Mouse (Mus musculus) liver, postnatal 0 days (tissue): ENCODE data around the gene Prkcsh. TPM values are rescaled to one million over a fixed set of nuclear protein-coding genes. Genes with fewer than 3 reads are reported as not detected.

Experiments
- ATAC-seq: fragments of 200-750 bp; cut with Nextera tagmentation; 2 replicates; pipeline ENCODE4 v1.8.0; 2017; ENCODE audit warnings: mild to moderate bottlenecking, moderate library complexity
- DNase-seq: peaks from one replicate; pipeline ENCODE4 v3.0.0-alpha.2; 2016
- H3K27ac ChIP-seq: fragments of 300-500 bp; sonication (generic); 2 replicates; pipeline ENCODE4 v1.5.1; 2014; ENCODE audit warnings: antibody characterized with exemption, moderate library complexity, mild to moderate bottlenecking, low read depth
- H3K27me3 ChIP-seq: fragments of 300-500 bp; sonication (generic); 2 replicates; pipeline ENCODE4 v1.6.1; 2014; ENCODE audit warnings: low read length, control low read depth, mixed read lengths; ENCODE audit not compliant: insufficient read depth
- H3K36me3 ChIP-seq: fragments of 300-500 bp; sonication (generic); replicated peaks from 2 replicates; pipeline ENCODE4 v1.6.1; 2014; ENCODE audit warnings: mild to moderate bottlenecking, control low read depth, low read length, moderate library complexity, mixed read lengths; ENCODE audit not compliant: insufficient read depth
- H3K4me1 ChIP-seq: fragments of 300-500 bp; sonication (generic); 2 replicates; pipeline ENCODE4 v1.6.1; 2014; ENCODE audit warnings: antibody characterized with exemption, mild to moderate bottlenecking, control low read depth; ENCODE audit not compliant: insufficient read depth
- H3K4me2 ChIP-seq: fragments of 300-500 bp; sonication (generic); 2 replicates; pipeline ENCODE4 v1.6.1; 2014; ENCODE audit warnings: low read depth, mild to moderate bottlenecking, low read length, moderate library complexity, mixed read lengths
- H3K4me3 ChIP-seq: fragments of 300-500 bp; sonication (generic); 2 replicates; pipeline ENCODE4 v1.5.1; 2014; ENCODE audit warnings: low read depth, low read length
- H3K9ac ChIP-seq: fragments of 300-500 bp; sonication (generic); replicated peaks from 2 replicates; pipeline ENCODE4 v1.6.1; 2014; ENCODE audit warnings: mild to moderate bottlenecking, moderate library complexity
- H3K9me3 ChIP-seq: fragments of 300-500 bp; sonication (generic); 2 replicates; pipeline ENCODE4 v1.6.1; 2016; ENCODE audit warnings: mild to moderate bottlenecking, control low read depth, low read length, mixed read lengths
- CTCF ChIP-seq: sonication (generic); IDR thresholded peaks from 2 replicates; pipeline ENCODE4 v1.5.1; 2016; ENCODE audit warnings: antibody characterized with exemption, low read depth
- EP300 ChIP-seq: IDR thresholded peaks from 2 replicates; pipeline ENCODE4 v1.6.1; 2016; ENCODE audit warnings: antibody characterized with exemption, low read depth, mild to moderate bottlenecking
- WGBS: fragments of 180-500 bp; shearing (Covaris S2); extraction: QIAGEN DNeasy Blood & Tissue Kit; methylation state at CpG from one replicate; pipeline ENCODE4 v1.1.7; 2014; ENCODE audit not compliant: insufficient replicate concordance; 5-methylcytosine and 5-hydroxymethylcytosine counted together
- polyA plus RNA-seq: library from polyadenylated mRNA; unstranded; fragments of >200 nt; fragmentation: Nextera tagmentation; extraction: Ambion mirVana; gene quantifications from 2 replicates; pipeline ENCODE4 v1.2.1, GENCODE M21; 2015

Gene Prkcsh
- polyA plus RNA-seq, 1 experiment from 2014 or later: 47.0 TPM

- TF ChIP-seq EP300: no peak
- WGBS: 74% methylated on average over 5 of the region's 5 CpGs
- no peaks in the 10 kb centered on the region for H3K9me3 ChIP-seq
- no peaks in the 10 kb centered on the region for H3K27me3 ChIP-seq
- DNase-seq (no peak), ATAC-seq (no peak)
- H3K27ac ChIP-seq: no peak overlapping the region
- no peak overlapping the region for H3K4me3 ChIP-seq
- H3K4me1 ChIP-seq: no peaks in the 10 kb centered on the region
- H3K36me3 ChIP-seq: peaks cover 71% of the 10 kb centered on the region
- H3K4me2 ChIP-seq: no peak overlapping the region
- no peak overlapping the region for H3K9ac ChIP-seq
These were observed 8.4 kb downstream of the Prkcsh start for GRCm38 (mm10) chr9:22011055-22011454.

DNA sequence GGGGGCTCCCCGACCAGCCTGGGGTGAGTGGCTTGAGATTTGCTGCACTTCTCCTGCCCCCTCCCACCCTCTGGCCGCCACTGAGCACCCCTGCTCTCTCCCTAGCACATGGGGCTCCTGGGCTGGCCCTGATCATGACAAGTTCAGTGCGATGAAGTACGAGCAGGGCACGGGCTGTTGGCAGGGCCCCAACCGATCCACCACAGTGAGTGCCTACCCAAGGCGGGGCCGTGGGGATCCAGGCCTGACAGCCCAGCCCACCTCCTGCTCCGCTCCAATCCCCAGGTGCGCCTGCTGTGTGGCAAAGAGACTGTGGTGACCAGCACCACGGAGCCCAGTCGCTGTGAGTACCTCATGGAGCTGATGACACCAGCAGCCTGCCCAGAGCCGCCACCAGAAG lies 10.1 kb downstream of the Prkcsh start:
- Histone ChIP-seq H3K4me1 (no peaks in the 10 kb centered on the region), H3K4me3 (no peak overlapping the region), H3K27ac (no peak overlapping the region), H3K9me3 (no peaks in the 10 kb centered on the region), H3K4me2 (no peak overlapping the region), H3K27me3 (no peaks in the 10 kb centered on the region), H3K36me3 (peaks cover 59% of the 10 kb centered on the region), H3K9ac (no peak overlapping the region)
- TF ChIP-seq EP300: no peak
- TF ChIP-seq CTCF: no peak
- 88% methylated on average over 13 of the region's 13 CpGs for WGBS
- no peak for DNase-seq
- no peak for ATAC-seq

GRCm38 (mm10) chr9:22016245-22016644 lies 13.6 kb downstream of the Prkcsh start:
- no peak for TF ChIP-seq EP300
- no peak for TF ChIP-seq CTCF
- no peak overlapping the region for H3K4me2 ChIP-seq
- H3K4me3 ChIP-seq: no peak overlapping the region
- no peak overlapping the region for H3K9ac ChIP-seq
- 68% methylated on average over 10 of the region's 10 CpGs for WGBS
- no peaks in the 10 kb centered on the region for H3K4me1 ChIP-seq
- ATAC-seq (no peak), DNase-seq (no peak)
- no peak overlapping the region for H3K27ac ChIP-seq
- H3K9me3 ChIP-seq: no peaks in the 10 kb centered on the region
- H3K27me3 ChIP-seq: no peaks in the 10 kb centered on the region
- peaks cover 27% of the 10 kb centered on the region for H3K36me3 ChIP-seq

DNA sequence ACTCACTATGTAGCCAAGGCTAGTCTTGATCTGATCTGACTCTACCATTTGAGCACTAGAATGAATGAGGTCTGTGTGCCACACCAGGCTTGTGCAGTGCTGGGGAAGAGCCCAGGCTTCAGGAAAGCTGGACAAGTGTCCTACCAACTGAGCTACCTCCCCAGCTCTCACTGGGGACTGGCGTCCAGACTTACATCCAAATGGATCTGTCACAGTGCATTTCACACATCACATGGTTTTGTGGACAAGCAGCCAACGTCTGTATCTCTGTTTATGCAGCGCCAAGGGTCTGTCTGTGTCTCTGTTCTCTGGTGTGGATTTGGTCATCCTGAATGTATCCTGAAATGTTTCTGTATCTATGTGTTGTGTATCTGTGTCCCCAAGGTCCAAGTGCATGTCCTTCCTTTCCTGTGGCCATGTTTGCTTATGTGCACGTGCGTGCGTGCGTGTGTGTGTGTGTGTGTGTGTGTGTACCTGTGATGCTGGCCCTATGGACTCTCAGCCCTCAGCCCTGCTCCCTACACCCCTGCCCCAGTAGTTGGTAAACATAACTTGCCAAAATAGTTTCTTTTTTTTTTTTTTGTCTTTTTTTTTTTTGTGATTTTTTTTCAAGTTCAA lies 14.7 kb downstream of the Prkcsh start:
- H3K9me3 ChIP-seq: no peaks in the 10 kb centered on the region
- ATAC-seq (peak; percentile 92), DNase-seq (peak; percentile 52)
- H3K36me3 ChIP-seq: peaks cover 18% of the 10 kb centered on the region
- H3K27ac ChIP-seq: no peak overlapping the region
- H3K4me1 ChIP-seq: no peaks in the 10 kb centered on the region
- no peak overlapping the region for H3K4me3 ChIP-seq
- WGBS: 57% methylated on average over 7 of the region's 7 CpGs
- H3K4me2 ChIP-seq: no peak overlapping the region
- TF ChIP-seq EP300 (no peak), CTCF (no peak)
- H3K9ac ChIP-seq: no peak overlapping the region
- H3K27me3 ChIP-seq: no peaks in the 10 kb centered on the region

GRCm38 (mm10) chr9:22024592-22024991 lies 22.0 kb downstream of the Prkcsh start:
- no peaks in the 10 kb centered on the region for H3K4me1 ChIP-seq
- 51% methylated on average over 8 of the region's 8 CpGs for WGBS

DNA sequence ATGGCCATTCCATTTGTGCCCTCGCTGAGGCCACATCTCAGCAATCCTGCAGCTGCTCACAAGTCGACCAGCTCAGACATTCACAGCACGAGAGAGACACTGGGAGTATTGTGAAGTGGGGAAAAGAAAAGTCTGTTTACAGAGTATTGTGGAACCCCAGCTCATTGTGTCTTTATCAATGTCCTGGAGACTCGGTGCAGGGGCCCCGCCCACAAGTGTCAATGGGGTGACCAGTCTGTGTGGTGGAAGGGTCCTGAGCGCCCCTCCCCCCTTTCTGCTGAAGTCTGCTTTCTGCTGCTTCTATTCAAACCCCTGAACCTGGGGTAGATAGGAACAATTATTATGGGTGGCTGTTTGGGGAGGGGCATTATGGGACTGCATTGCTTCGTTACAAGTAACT lies 25.9 kb downstream of the Prkcsh start:
- H3K4me1 ChIP-seq: no peaks in the 10 kb centered on the region
- 0 out of 2 replicates have a peak, but pooled peaks cover under 1% of the 10 kb centered on the region for H3K9me3 ChIP-seq
- DNase-seq (no peak), ATAC-seq (no peak)
- no peaks in the 10 kb centered on the region for H3K27me3 ChIP-seq
- WGBS: 48% methylated on average over 7 of the region's 7 CpGs
- no peak overlapping the region for H3K4me2 ChIP-seq
- TF ChIP-seq EP300: no peak
- no peak overlapping the region for H3K27ac ChIP-seq
- no peak overlapping the region for H3K4me3 ChIP-seq
- H3K9ac ChIP-seq: no peak overlapping the region
- no peaks in the 10 kb centered on the region for H3K36me3 ChIP-seq

More at GRCm38 (mm10) chr9:22024592-22024991, 22.0 kb downstream of the Prkcsh start:
- no peak overlapping the region for H3K9ac ChIP-seq
- DNase-seq: peak; percentile 54
- no peaks in the 10 kb centered on the region for H3K9me3 ChIP-seq
- no peak overlapping the region for H3K4me3 ChIP-seq
- no peak overlapping the region for H3K27ac ChIP-seq
- ATAC-seq: peak; percentile 87
- no peak overlapping the region for H3K4me2 ChIP-seq
- no peak for TF ChIP-seq CTCF
- TF ChIP-seq EP300: no peak
- H3K27me3 ChIP-seq: no peaks in the 10 kb centered on the region
- H3K36me3 ChIP-seq: no peaks in the 10 kb centered on the region

DNA sequence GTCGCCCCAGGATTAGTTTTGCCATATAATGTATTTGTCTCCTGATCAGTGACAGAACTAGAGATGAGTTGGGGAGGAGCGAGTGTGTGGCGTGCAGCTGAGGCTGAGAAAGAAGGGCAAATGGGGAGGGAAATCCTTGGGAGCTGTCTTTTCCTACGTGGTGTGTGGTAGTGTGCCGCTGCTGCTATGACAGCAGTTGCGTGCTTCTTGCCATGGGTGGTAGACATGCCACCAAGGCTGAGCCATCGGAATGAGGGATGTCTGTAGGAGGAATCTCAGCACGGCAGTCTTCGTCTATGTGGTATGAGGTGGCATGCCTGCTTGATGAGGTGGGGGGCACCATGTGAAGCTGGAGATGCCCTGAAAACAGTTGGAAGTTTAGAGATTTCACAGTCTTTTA lies 27.8 kb downstream of the Prkcsh start:
- Histone ChIP-seq H3K27ac (no peak overlapping the region), H3K9me3 (0 out of 2 replicates have a peak, but pooled peaks cover 2% of the 10 kb centered on the region), H3K4me1 (no peaks in the 10 kb centered on the region), H3K36me3 (no peaks in the 10 kb centered on the region), H3K27me3 (no peaks in the 10 kb centered on the region), H3K4me3 (no peak overlapping the region), H3K9ac (no peak overlapping the region), H3K4me2 (no peak overlapping the region)
- whole genome bisulfite sequencing: 81% methylated on average over 9 of the region's 9 CpGs
- DNase-seq (no peak), ATAC-seq (no peak)
- TF ChIP-seq EP300 (no peak), CTCF (no peak)
